In the genomic region with DNA sequence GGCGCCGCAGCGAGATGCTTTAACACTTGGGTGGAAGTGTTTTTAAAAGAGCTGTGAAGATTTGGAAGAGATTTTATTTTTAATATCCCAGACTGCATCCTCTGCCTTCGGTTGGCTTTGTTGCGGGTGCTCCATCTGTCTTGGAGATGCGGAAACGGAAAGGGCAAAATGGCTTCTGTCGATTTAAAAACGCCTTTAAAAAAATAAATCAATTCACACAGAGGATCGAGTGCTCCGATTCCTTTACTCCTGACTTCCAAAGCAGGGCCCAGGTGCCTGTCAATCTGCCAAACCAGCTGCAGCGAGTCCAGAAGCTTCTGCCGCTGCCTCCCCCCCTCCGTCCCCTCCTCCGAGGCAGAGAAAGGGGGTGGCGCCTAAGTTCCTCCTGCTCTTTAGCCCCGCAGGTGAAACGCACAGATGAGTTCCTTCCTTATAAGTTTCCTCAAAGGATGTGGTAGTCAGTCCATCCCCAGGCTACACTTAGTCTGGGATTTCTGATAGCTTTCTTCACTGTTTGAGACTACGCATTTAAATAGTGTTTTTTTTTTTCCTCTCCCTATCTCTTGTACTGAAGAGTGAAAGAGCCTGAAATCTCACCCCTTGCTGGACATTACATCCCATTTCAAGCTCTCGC, we compare ENCODE assay signal across 9 mouse cellular contexts. TPM values are rescaled to one million over a fixed set of nuclear protein-coding genes. Genes with fewer than 3 reads are reported as not detected.
DNase-seq lines count a peak whose midpoint lies in the region; ATAC-seq lines count a peak whose summit lies in the region.
"Had no signal": no experiment of that assay in that cellular context is flagged by ENCODE, and none has a peak within 500 bp of the region (broad histone marks: within the 10 kb centered on the region; RNA-seq: fewer than 3 reads in every experiment).

No protein-coding gene starts in this region.

- no peaks in the 10 kb centered on the region for H3K27me3 ChIP-seq in kidney, embryonic 16.5 days (ENCODE audit: insufficient read depth, low read length)
- H3K27me3 ChIP-seq in embryonic facial prominence, embryonic 10.5 days (replicated peaks; ENCODE audit: low read depth, poor library complexity, severe bottlenecking), result no peaks in the 10 kb centered on the region

- no peak overlapping the region for H3K27ac ChIP-seq in kidney, embryonic 16.5 days (ENCODE audit: low read length)
- no peak overlapping the region for H3K27ac ChIP-seq in brown adipose tissue, adult 24 weeks (replicated peaks; ENCODE audit: low read depth, low read length)
- no peak overlapping the region for H3K27ac ChIP-seq in embryonic facial prominence, embryonic 10.5 days (replicated peaks)

- WGBS in kidney, embryonic 16.5 days, result 45% methylated on average over 19 of the region's 20 CpGs
- WGBS in embryonic facial prominence, embryonic 10.5 days, result 49% methylated on average over 20 of the region's 20 CpGs

- H3K4me2 ChIP-seq in kidney, embryonic 16.5 days (replicated peaks; ENCODE audit: low read depth, low read length), result peak overlapping the region; percentile 39

- H3K4me1 ChIP-seq in kidney, embryonic 16.5 days (ENCODE audit: insufficient read depth, low read length), result peaks cover 9% of the 10 kb centered on the region; the same call in 1 of the 2 replicates
- H3K4me1 ChIP-seq in brown adipose tissue, adult 24 weeks (ENCODE audit: control insufficient read depth, insufficient read depth, insufficient read length, low read length), result peaks cover 3% of the 10 kb centered on the region; the same call in 1 of the 2 replicates
- peaks cover 16% of the 10 kb centered on the region; the same call in 1 of the 2 replicates for H3K4me1 ChIP-seq in embryonic facial prominence, embryonic 10.5 days

- H3K4me3 ChIP-seq in kidney, embryonic 16.5 days (ENCODE audit: low read length), result peak overlapping the region; percentile 12; the same call in 1 of the 2 replicates
- H3K4me3 ChIP-seq in brown adipose tissue, adult 24 weeks (ENCODE audit: insufficient read depth, low read depth, low read length), result peak overlapping the region; percentile 38
- H3K4me3 ChIP-seq in embryonic facial prominence, embryonic 10.5 days, result peak overlapping the region; percentile 22; the same call in 1 of the 2 replicates

- 0 out of 2 replicates have a peak overlapping the region, but pooled peaks have one; percentile 5 for H3K9ac ChIP-seq in kidney, embryonic 16.5 days (replicated peaks; ENCODE audit: low read length)

- no peaks in the 10 kb centered on the region for H3K36me3 ChIP-seq in kidney, embryonic 16.5 days (ENCODE audit: insufficient read depth, low read length)
- H3K36me3 ChIP-seq in embryonic facial prominence, embryonic 10.5 days (replicated peaks), result no peaks in the 10 kb centered on the region

- ATAC-seq in kidney, embryonic 16.5 days (ENCODE audit: low FRiP score, low TSS enrichment), result no peak
- no peak for ATAC-seq in erythroblast, adult 5-6 weeks (replicated peaks; ENCODE audit: low FRiP score, poor library complexity, severe bottlenecking)
- ATAC-seq: Patski had no signal

- H3K9me3 ChIP-seq in kidney, embryonic 16.5 days (ENCODE audit: low read length), result no peaks in the 10 kb centered on the region
- no peaks in the 10 kb centered on the region for H3K9me3 ChIP-seq in embryonic facial prominence, embryonic 10.5 days

- DNase-seq in kidney, adult 8-10 months, result no peak
- DNase-seq in embryonic facial prominence, embryonic 10.5 days (ENCODE audit: low spot score), result peak; percentile 39
- peak; percentile 29 for DNase-seq in kidney, postnatal 14 days
- DNase-seq in right cerebral cortex, postnatal 10 days (ENCODE audit: low spot score in 2 of 2), result peak; percentile 77 to 79
- no peak for DNase-seq in urinary bladder, adult 18-20 months (ENCODE audit: low spot score in 2 of 2)

RNA-seq across cellular contexts. Expression of gene Nin, which starts 17.6 kb away (rescaled TPM):
- polyA plus RNA-seq in kidney, embryonic 16.5 days (2015; fragmentation: Nextera tagmentation; extraction: Ambion mirVana), result 12.0 and 13.4 TPM in 2 replicates
- 3.2 and 5.2 TPM in 2 replicates for polyA plus RNA-seq in brown adipose tissue, adult 24 weeks (2012; ENCODE audit: insufficient read depth, insufficient read length, missing spikeins)
- polyA plus RNA-seq in embryonic facial prominence, embryonic 10.5 days (2016; fragmentation: Nextera tagmentation; extraction: Ambion mirVana), result 11.7 and 12.1 TPM in 2 replicates
- 25.7 and 43.9 TPM in 2 replicates for total RNA-seq in erythroblast, adult 5-6 weeks (2015; ENCODE audit: low replicate concordance)
- 42.9 and 61.9 TPM in 2 replicates for total RNA-seq in erythroblast, adult 5-6 weeks (2017; ENCODE audit: low replicate concordance)

RNA-seq across cellular contexts. Expression of gene Abhd12b, which starts 22.8 kb away (rescaled TPM):
- polyA plus RNA-seq in kidney, embryonic 16.5 days (2015; fragmentation: Nextera tagmentation; extraction: Ambion mirVana), result 0.05 and 0.17 TPM in 2 replicates
- not detected in 2 replicates for polyA plus RNA-seq in brown adipose tissue, adult 24 weeks (2012; ENCODE audit: insufficient read depth, insufficient read length, missing spikeins)
- not detected in 2 replicates for polyA plus RNA-seq in embryonic facial prominence, embryonic 10.5 days (2016; fragmentation: Nextera tagmentation; extraction: Ambion mirVana)
- total RNA-seq in erythroblast, adult 5-6 weeks (2015; ENCODE audit: low replicate concordance), result not detected in 2 replicates
- total RNA-seq in erythroblast, adult 5-6 weeks (2017; ENCODE audit: low replicate concordance), result not detected in 2 replicates
- polyA plus RNA-seq: Patski had no signal

Comparison
In these comparisons a context has a peak if more than half of its experiments do, and no peak if none do; other contexts are left out.
1. DNase-seq: peak in embryonic facial prominence, embryonic 10.5 days (single experiment), kidney, postnatal 14 days (single experiment) and right cerebral cortex, postnatal 10 days (2 of 2); none in kidney, adult 8-10 months (0 of 2) and urinary bladder, adult 18-20 months (0 of 2).
2. Peak in every context shown above with its lines, with median percentiles within 50 percentile points of each other: H3K4me3 ChIP-seq.